Mouse (Mus musculus) liver, embryonic 15.5 days (tissue): ENCODE measurements around the gene Lcorl. TPM values are rescaled to one million over a fixed set of nuclear protein-coding genes. Genes with fewer than 3 reads are reported as not detected.
A peak's percentile ranks its signal among the peaks of the same experiment; 100 is the strongest.

Source experiments
- ATAC-seq: fragments of 200-750 bp; cut with Nextera tagmentation; 2 replicates; pipeline ENCODE4 v1.8.0; 2017; ENCODE audit warnings: moderate number of reproducible peaks, mild to moderate bottlenecking, moderate library complexity; ENCODE audit not compliant: insufficient read depth
- H3K27ac ChIP-seq: fragments of 300-500 bp; sonication (generic); replicated peaks from 2 replicates; pipeline ENCODE4 v1.5.1; 2015; ENCODE audit warnings: mild to moderate bottlenecking, inconsistent platforms
- H3K27me3 ChIP-seq: fragments of 300-500 bp; sonication (generic); 2 replicates; pipeline ENCODE4 v1.6.1; 2015; ENCODE audit warnings: mild to moderate bottlenecking, inconsistent platforms
- H3K36me3 ChIP-seq: fragments of 300-500 bp; sonication (generic); replicated peaks from 2 replicates; pipeline ENCODE4 v1.6.1; 2015; ENCODE audit warnings: moderate library complexity, mild to moderate bottlenecking, inconsistent platforms
- H3K4me1 ChIP-seq: fragments of 300-500 bp; sonication (generic); replicated peaks from 2 replicates; pipeline ENCODE4 v1.6.1; 2015; ENCODE audit warnings: inconsistent platforms
- H3K4me2 ChIP-seq: fragments of 300-500 bp; sonication (generic); 2 replicates; pipeline ENCODE4 v1.6.1; 2015; ENCODE audit warnings: moderate library complexity, mild to moderate bottlenecking, inconsistent platforms
- H3K4me3 ChIP-seq: fragments of 300-500 bp; sonication (generic); replicated peaks from 2 replicates; pipeline ENCODE4 v1.5.1; 2015; ENCODE audit warnings: mild to moderate bottlenecking, inconsistent platforms
- H3K9ac ChIP-seq: fragments of 300-500 bp; sonication (generic); 2 replicates; pipeline ENCODE4 v1.6.1; 2015; ENCODE audit warnings: moderate library complexity, mild to moderate bottlenecking, inconsistent platforms
- H3K9me3 ChIP-seq: fragments of 300-500 bp; sonication (generic); replicated peaks from 2 replicates; pipeline ENCODE4 v1.6.1; 2016; ENCODE audit warnings: inconsistent platforms
- WGBS: fragments of 180-500 bp; shearing (Covaris S2); methylation state at CpG from one replicate; pipeline ENCODE4 v1.1.7; 2015; ENCODE audit warnings: mixed read lengths; ENCODE audit not compliant: insufficient replicate concordance; 5-methylcytosine and 5-hydroxymethylcytosine counted together
- polyA plus RNA-seq: library from polyadenylated mRNA; unstranded; fragments of >200 nt; fragmentation: Nextera tagmentation; extraction: Ambion mirVana; gene quantifications from 2 replicates; pipeline ENCODE4 v1.2.1, GENCODE M21; 2015

Gene Lcorl
- polyA plus RNA-seq, 1 experiment from 2014 or later = 7.0 TPM

DNA sequence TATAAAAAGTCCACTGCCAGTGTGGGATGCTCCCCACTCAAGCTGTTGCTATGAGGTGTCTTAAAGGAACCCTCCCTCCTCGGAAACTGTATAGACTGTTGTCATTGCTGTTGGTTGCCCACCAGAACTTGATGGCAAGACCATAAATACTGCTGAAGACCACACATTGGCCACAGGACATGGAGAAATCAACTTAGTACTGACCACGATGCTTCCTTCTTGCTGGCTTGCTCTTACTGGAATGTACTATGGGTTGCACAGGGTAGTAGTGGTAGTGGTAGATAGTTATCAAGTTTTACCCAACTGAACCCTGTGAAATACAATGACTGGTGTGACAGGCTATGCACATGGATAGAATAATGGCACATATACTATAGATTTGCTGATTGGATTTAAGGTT is 150.6 kb downstream of the Lcorl start:
- Histone ChIP-seq H3K9me3 (no peaks in the 10 kb centered on the region), H3K27ac (no peak overlapping the region), H3K4me1 (no peaks in the 10 kb centered on the region), H3K4me3 (no peak overlapping the region), H3K27me3 (no peaks in the 10 kb centered on the region), H3K9ac (no peak overlapping the region), H3K36me3 (peaks cover 31% of the 10 kb centered on the region), H3K4me2 (no peak overlapping the region)
- ATAC-seq = no peak
- WGBS = 68% methylated on average over 2 of the region's 2 CpGs

DNA sequence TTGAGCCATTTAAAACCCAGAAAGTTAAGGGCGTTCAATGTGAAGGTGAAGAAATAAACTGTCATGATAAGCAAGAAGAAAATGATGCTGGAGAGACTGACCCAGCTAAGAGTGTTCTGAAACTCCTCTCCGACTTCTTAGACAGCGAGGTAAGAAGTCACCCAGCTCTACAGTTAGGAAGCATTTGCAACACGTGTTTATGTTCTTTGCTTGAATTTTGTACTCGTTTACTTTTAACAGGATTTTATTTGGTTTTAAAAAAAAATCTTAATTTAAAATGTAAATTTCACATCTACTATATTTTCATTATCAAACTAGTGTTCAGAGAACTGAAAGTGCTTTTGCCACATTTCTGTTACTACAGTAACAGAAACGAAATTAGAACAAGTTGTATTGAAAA is 165.7 kb downstream of the Lcorl start:
- H3K27me3 ChIP-seq = no peaks in the 10 kb centered on the region
- WGBS = 80% methylated on average over 6 of the region's 6 CpGs
- peaks cover 51% of the 10 kb centered on the region for H3K36me3 ChIP-seq
- no peak for ATAC-seq
- H3K27ac ChIP-seq = no peak overlapping the region
- H3K4me2 ChIP-seq = no peak overlapping the region
- no peaks in the 10 kb centered on the region for H3K9me3 ChIP-seq
- H3K4me1 ChIP-seq = no peaks in the 10 kb centered on the region
- no peak overlapping the region for H3K4me3 ChIP-seq
- no peak overlapping the region for H3K9ac ChIP-seq

DNA sequence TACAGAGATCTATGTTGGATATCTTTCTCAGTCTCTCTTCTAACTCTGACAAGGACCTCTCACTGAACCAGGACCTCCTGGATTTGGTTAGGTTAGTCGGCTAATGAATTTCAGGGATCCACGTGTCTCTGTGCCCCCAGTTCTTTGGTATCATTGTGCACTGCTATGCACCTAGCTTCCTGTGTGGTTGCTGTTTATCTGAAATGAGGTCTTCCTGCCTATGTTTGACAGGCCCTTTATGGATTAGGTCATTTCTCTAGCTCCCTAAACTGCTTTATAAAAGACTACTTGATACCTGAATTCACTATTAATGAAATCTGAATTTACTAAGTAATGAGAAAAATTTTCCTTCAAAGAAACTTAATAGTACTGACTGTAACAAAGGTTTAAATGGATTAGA is 166.6 kb downstream of the Lcorl start:
- Histone ChIP-seq H3K4me2 (no peak overlapping the region), H3K4me1 (no peaks in the 10 kb centered on the region), H3K27ac (no peak overlapping the region), H3K36me3 (peaks cover 46% of the 10 kb centered on the region), H3K9me3 (no peaks in the 10 kb centered on the region), H3K27me3 (no peaks in the 10 kb centered on the region), H3K4me3 (no peak overlapping the region), H3K9ac (no peak overlapping the region)
- 26% methylated on average over 2 of the region's 2 CpGs for WGBS
- ATAC-seq = no peak

DNA sequence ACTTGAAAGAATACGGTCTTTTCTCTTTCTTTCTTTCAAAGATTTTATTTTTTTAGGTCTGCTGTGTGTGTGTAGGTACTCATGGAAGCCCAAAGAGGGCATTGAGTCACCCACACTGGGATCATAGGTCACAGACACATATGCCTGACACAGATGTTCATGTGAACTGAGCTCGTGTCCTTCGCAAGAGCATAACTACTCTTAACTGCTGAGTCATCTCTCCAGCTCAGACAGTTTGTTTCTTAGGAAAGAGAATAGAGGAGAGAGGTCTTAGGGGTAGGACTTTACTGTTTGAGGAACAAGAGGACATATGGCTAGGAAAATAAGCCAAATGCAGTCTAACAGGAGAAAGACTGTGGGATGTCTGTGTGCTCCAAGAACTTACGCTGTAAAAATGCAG is 168.3 kb downstream of the Lcorl start:
- Histone ChIP-seq H3K4me3 (no peak overlapping the region), H3K9ac (no peak overlapping the region), H3K9me3 (no peaks in the 10 kb centered on the region), H3K27me3 (no peaks in the 10 kb centered on the region), H3K36me3 (peaks cover 55% of the 10 kb centered on the region), H3K4me1 (no peaks in the 10 kb centered on the region), H3K27ac (no peak overlapping the region), H3K4me2 (no peak overlapping the region)
- no peak for ATAC-seq
- WGBS = 58% methylated on average over 4 of the region's 4 CpGs

DNA sequence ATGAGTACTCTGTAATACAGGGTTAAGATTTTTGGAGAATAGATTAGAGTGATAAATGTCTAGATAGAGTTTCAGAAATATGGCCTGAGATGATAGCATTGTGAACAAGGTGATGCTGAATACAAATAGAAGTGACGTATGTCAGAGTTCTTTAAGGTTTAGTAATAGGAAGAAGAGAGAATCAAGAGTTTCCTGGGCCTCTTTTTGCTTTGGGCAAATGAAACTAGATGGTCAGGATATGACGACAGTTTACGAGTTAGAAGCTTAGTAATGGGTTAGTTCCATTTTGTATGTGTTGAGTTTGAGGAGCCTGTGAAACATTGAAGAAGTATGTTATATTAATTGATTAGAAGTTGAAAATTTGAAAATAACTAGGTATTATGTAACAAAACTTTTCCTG is 171.2 kb downstream of the Lcorl start:
- ATAC-seq = no peak
- no peak overlapping the region for H3K9ac ChIP-seq
- H3K27me3 ChIP-seq = no peaks in the 10 kb centered on the region
- no peaks in the 10 kb centered on the region for H3K4me1 ChIP-seq
- H3K9me3 ChIP-seq = no peaks in the 10 kb centered on the region
- H3K27ac ChIP-seq = no peak overlapping the region
- H3K36me3 ChIP-seq = peaks cover 58% of the 10 kb centered on the region
- H3K4me2 ChIP-seq = no peak overlapping the region
- 82% methylated on average over 3 of the region's 3 CpGs for WGBS
- H3K4me3 ChIP-seq = no peak overlapping the region

DNA sequence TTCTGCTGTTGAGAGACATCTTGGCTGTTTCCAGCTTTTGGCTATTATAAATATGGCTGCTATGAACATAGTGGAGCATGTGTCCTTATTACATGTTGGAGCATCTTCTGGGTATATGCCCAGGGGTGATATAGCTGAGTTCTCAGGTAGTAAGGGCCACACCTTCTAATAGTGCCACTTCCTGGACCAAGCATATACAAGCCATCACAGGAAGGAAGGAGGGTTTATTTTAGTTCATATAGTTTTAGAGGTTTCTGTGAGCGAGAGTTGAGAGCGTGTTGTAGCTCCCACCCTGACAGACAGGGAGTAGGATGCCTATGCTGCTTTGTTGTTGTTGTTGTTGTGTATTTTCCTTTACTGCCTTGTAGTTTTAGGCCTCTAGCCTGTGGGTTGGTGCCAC is 172.2 kb downstream of the Lcorl start:
- no peak overlapping the region for H3K9ac ChIP-seq
- no peak overlapping the region for H3K4me3 ChIP-seq
- no peaks in the 10 kb centered on the region for H3K9me3 ChIP-seq
- no peak for ATAC-seq
- no peaks in the 10 kb centered on the region for H3K4me1 ChIP-seq
- peaks cover 61% of the 10 kb centered on the region for H3K36me3 ChIP-seq
- 88% methylated on average over 2 of the region's 2 CpGs for WGBS
- no peak overlapping the region for H3K4me2 ChIP-seq
- no peaks in the 10 kb centered on the region for H3K27me3 ChIP-seq
- no peak overlapping the region for H3K27ac ChIP-seq

DNA sequence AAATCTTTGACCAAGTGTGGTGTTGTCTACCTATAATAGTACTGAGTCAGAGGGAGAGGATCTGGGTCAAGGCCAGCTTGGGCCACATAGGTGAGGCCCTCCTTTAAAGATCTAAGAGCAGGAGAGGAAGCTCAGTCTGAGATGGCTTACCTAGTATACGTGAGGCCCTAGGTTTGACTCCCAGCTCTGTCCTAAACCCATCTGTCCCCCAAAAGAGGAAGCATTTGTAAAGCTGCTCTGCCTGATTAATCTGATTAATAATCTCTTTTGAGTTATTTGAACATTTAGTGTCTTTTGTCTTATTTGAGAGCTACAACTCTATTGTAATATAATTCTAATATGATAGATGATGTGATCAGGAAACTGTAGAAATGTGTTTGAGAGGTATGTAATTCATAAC is 174.0 kb downstream of the Lcorl start:
- Histone ChIP-seq H3K4me2 (no peak overlapping the region), H3K4me3 (no peak overlapping the region), H3K27ac (no peak overlapping the region), H3K9ac (no peak overlapping the region), H3K27me3 (no peaks in the 10 kb centered on the region), H3K9me3 (no peaks in the 10 kb centered on the region), H3K36me3 (peaks cover 62% of the 10 kb centered on the region), H3K4me1 (no peaks in the 10 kb centered on the region)
- WGBS = 74% methylated on average over 1 of the region's 1 CpGs
- no peak for ATAC-seq

DNA sequence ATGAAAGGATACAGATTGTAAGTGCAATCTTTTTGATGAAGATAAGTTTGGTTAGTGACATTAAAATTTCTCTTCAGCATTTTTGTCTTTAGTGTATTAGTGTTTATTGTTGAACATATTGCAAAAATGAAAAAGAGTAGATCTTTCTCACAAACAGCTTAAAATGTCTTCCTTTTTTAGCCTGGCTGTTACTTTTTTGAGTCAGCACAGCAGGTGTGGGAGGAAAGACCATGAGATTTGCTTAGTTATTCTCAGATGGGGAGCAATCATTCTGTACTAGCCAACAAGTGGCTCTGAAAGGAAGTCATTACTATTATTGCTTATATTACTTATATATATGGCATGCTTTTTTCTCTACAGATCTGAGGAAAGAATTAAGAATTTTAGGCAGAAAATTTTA is 177.5 kb downstream of the Lcorl start:
- Histone ChIP-seq H3K4me3 (no peak overlapping the region), H3K4me1 (no peaks in the 10 kb centered on the region), H3K4me2 (no peak overlapping the region), H3K27ac (no peak overlapping the region), H3K36me3 (peaks cover 71% of the 10 kb centered on the region), H3K27me3 (no peaks in the 10 kb centered on the region), H3K9me3 (no peaks in the 10 kb centered on the region), H3K9ac (no peak overlapping the region)
- no peak for ATAC-seq

DNA sequence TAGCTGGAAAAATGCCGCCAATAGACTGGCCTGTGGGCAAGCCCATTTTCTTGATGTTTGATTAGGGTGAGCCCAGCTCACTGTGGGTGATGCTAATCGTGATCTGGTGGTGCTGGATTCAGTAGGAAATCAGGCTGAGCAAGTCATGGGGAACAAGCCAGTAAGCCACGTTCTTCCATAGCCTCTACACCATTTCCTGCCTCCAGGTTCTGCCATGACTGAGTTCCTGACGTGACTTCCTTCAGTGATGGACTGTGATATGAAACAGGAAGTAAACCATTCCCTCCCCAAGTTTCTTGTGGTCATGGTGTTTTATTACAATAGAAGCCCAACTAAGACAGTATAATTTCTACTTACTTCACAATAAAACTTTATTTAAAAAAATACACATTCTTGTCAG is 179.8 kb downstream of the Lcorl start:
- no peaks in the 10 kb centered on the region for H3K27me3 ChIP-seq
- H3K4me3 ChIP-seq = no peak overlapping the region
- H3K4me2 ChIP-seq = no peak overlapping the region
- H3K4me1 ChIP-seq = no peaks in the 10 kb centered on the region
- 47% methylated on average over 4 of the region's 4 CpGs for WGBS
- no peak overlapping the region for H3K9ac ChIP-seq
- peaks cover 60% of the 10 kb centered on the region for H3K36me3 ChIP-seq
- H3K9me3 ChIP-seq = no peaks in the 10 kb centered on the region
- no peak overlapping the region for H3K27ac ChIP-seq
- ATAC-seq = no peak

DNA sequence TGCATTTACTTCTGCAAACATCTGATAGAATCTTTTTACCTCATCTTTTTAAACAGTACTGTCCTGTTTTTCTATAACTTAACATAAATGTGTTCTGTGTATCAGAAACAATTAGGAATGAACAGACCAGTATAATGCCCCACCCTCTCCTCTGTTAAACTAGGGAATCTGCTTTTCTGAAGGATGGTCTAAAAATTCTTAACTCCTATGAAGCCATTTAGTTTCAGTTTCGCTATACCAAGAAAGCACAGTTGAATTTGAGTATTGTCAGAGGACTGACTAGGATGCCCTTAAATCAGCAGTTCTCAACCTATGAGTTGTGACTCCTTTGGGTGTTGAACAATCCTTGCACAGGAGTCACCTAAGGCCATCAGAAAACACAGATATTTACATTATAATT is 182.4 kb downstream of the Lcorl start:
- WGBS = 84% methylated on average over 1 of the region's 1 CpGs
- Histone ChIP-seq H3K4me2 (no peak overlapping the region), H3K9me3 (no peaks in the 10 kb centered on the region), H3K27me3 (no peaks in the 10 kb centered on the region), H3K4me3 (no peak overlapping the region), H3K4me1 (peaks cover 7% of the 10 kb centered on the region), H3K36me3 (peaks cover 53% of the 10 kb centered on the region), H3K9ac (no peak overlapping the region), H3K27ac (no peak overlapping the region)
- no peak for ATAC-seq

DNA sequence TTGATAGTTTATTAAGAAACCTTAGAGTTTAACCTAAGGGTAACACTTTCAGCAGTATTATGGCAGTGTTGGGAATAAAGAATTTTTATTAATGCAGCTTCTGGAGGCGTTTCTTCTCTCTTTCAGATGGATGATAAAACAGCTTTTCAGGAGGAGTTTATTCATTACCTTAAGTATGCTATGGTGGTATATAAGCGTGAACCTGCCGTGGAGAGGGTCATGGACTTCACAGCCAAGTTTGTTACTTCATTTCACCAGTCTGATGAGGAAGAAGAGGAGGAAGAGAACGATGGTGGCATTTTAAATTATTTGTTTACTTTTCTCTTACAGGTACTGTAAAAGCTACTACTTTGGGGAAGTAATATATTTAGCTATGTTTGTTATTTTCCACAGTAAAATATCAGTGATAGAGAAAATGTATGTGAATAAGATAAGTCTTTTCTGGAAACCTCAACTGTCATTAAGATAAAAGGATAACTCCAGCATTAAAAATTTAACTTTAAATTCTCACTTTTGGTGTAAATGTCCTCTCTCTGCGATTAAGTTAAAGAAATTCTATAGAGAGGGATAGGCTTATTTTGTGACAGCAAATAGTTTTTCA is 186.4 kb downstream of the Lcorl start:
- Histone ChIP-seq H3K27me3 (no peaks in the 10 kb centered on the region), H3K4me3 (peak overlapping the region; percentile 91), H3K4me2 (peak overlapping the region; percentile 92), H3K9ac (peak overlapping the region; percentile 89), H3K9me3 (no peaks in the 10 kb centered on the region), H3K36me3 (peaks cover 25% of the 10 kb centered on the region), H3K27ac (no peak overlapping the region), H3K4me1 (peaks cover 13% of the 10 kb centered on the region)
- ATAC-seq = no peak
- 40% methylated on average over 5 of the region's 5 CpGs for WGBS

DNA sequence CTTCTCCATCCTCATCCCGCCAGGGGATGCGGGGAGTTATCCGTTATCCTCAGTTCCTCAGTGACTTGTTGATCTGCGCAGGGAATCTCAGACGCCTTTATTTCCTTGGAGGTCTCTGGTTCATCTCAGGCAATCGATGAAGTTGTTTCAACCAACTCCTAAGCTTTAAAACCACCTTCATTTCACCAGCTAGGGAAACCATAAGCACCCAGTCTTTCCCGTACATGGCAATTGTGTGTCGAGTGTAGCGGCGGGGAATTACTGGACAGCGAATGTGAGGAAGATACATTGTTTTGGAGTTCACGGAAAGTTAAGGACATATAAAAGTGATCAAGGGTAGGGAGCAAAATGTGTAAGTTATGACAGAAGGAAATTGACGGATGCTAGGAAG is 187.1 kb downstream of the Lcorl start:
- Histone ChIP-seq H3K9me3 (no peaks in the 10 kb centered on the region), H3K4me3 (peak overlapping the region; percentile 91), H3K27me3 (no peaks in the 10 kb centered on the region), H3K4me1 (peaks cover 13% of the 10 kb centered on the region), H3K27ac (peak overlapping the region; percentile 93), H3K36me3 (peaks cover 19% of the 10 kb centered on the region), H3K9ac (peak overlapping the region; percentile 89), H3K4me2 (peak overlapping the region; percentile 92)
- under 1% methylated on average over 13 of the region's 13 CpGs for WGBS
- ATAC-seq = no peak
